Mouse (Mus musculus) brain, adult 2 months (tissue): ENCODE measurements around the gene Dnajc27.

ENCODE experiments used
- DNase-seq: peaks from one replicate; pipeline ENCODE4 v3.0.0; 2011; ENCODE audit warnings: low read depth, low spot score

Dnajc27 gene

GRCm38 (mm10) chr12:4082132-4083001 lies at the start of gene Dnajc27:
Gene Dnajc27, plus strand, starts transcription at chr12:4082583.
- DNase-seq: peak; percentile 99

- DNase-seq: no peak
These were observed 46.2 kb upstream of the Dnajc27 start for GRCm38 (mm10) chr12:4036157-4036556.

- peak; percentile 74 for DNase-seq
These were observed 44.9 kb upstream of the Dnajc27 start for GRCm38 (mm10) chr12:4037511-4037910.

- DNase-seq: peak; percentile 96
These were observed 44.0 kb upstream of the Dnajc27 start, which contains the start of gene Efr3b for GRCm38 (mm10) chr12:4038061-4039041. Gene Efr3b, minus strand, starts transcription at chr12:4038915.

GRCm38 (mm10) chr12:4039046-4039445 lies 43.3 kb upstream of the Dnajc27 start:
- DNase-seq: no peak

- no peak for DNase-seq
These were observed 40.0 kb upstream of the Dnajc27 start for GRCm38 (mm10) chr12:4042411-4042810.

- DNase-seq: no peak
These were observed 36.4 kb upstream of the Dnajc27 start for GRCm38 (mm10) chr12:4045992-4046391.

GRCm38 (mm10) chr12:4048031-4048430 lies 34.4 kb upstream of the Dnajc27 start:
- DNase-seq: peak; percentile 28

- DNase-seq: peak; percentile 25
These were observed 31.4 kb upstream of the Dnajc27 start for GRCm38 (mm10) chr12:4050861-4051425.

- no peak for DNase-seq
These were observed 28.7 kb upstream of the Dnajc27 start for GRCm38 (mm10) chr12:4053643-4054042.

- no peak for DNase-seq
These were observed 27.5 kb upstream of the Dnajc27 start for GRCm38 (mm10) chr12:4054845-4055244.

- no peak for DNase-seq
These were observed 24.1 kb upstream of the Dnajc27 start for GRCm38 (mm10) chr12:4058321-4058720.

- no peak for DNase-seq
These were observed 22.7 kb upstream of the Dnajc27 start for GRCm38 (mm10) chr12:4059683-4060082.

GRCm38 (mm10) chr12:4065498-4065897 lies 16.9 kb upstream of the Dnajc27 start:
- no peak for DNase-seq

- no peak for DNase-seq
These were observed 16.4 kb upstream of the Dnajc27 start for GRCm38 (mm10) chr12:4065944-4066343.

- peak; percentile 95 for DNase-seq
These were observed 15.5 kb upstream of the Dnajc27 start for GRCm38 (mm10) chr12:4066681-4067459.

GRCm38 (mm10) chr12:4068551-4068950 lies 13.8 kb upstream of the Dnajc27 start:
- DNase-seq: no peak

GRCm38 (mm10) chr12:4071671-4072070 lies 10.7 kb upstream of the Dnajc27 start:
- DNase-seq: peak; percentile 62

GRCm38 (mm10) chr12:4075407-4075806 lies 7.0 kb upstream of the Dnajc27 start:
- peak; percentile 63 for DNase-seq

GRCm38 (mm10) chr12:4076383-4076782 lies 6.0 kb upstream of the Dnajc27 start:
- no peak for DNase-seq

- peak; percentile 54 for DNase-seq
These were observed 4.3 kb upstream of the Dnajc27 start for GRCm38 (mm10) chr12:4078069-4078468.
